Mouse (Mus musculus) central nervous system, embryonic 14 days (tissue): Measurements from ENCODE around the gene Foxred1. TPM values are rescaled to one million over a fixed set of nuclear protein-coding genes. Genes with fewer than 3 reads are reported as not detected.

ENCODE experiments used
- polyA plus RNA-seq: library from polyadenylated mRNA; depleted of rRNA; stranded (reverse); fragments of >200 nt; gene quantifications from 2 replicates; pipeline ENCODE4 v1.2.3, GENCODE M21; 2012; rRNA removed

Gene Foxred1
- 56.6 and 58.0 TPM in 2 replicates for polyA plus RNA-seq

DNA sequence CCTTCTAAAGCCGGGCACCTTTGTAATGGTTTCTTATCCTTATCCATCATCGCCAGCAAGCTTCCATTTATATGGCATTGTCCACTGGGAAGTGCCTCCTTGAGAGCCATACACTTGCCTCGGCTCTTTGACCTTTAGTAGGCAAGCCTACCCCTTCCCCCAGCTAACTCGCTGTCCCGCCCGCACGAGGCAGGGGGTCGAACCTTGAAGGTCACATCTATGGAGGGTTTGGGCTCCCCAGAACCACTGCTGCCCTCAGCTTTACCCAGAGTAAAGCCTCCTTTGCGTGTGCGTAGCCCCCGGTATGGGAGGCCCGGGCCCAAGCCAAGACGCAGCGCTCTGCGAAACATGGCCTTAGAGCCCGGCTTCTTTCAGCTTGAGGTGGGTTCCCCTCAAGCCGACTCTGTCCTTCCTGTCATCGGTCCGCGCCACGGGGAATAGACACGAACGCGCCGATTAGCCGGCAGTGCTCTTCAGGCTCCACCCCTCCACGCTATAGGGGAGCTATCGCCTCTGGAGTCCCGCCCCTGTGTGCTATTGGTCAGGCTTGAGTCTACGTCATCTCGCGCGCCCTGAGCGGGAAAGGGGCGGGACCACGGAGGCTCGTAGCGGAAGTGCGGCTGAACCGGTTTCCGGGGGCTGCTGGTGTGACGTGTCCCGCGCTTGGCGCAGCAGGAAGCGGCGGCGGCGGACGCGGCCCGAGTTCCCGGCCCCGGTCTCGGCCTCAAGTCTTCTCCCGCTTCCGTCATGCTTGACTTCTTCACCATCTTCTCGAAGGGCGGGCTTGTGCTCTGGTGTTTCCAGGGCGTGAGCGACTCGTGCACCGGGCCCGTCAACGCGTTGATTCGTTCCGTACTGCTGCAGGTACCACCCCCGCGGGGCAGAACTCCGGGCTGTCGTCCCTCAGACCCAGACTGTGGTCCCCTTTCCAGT is at the start of gene Foxred1:
TSS of gene Foxred1 (minus strand) at position 514 of the 933 bp plus-strand sequence.

DNA sequence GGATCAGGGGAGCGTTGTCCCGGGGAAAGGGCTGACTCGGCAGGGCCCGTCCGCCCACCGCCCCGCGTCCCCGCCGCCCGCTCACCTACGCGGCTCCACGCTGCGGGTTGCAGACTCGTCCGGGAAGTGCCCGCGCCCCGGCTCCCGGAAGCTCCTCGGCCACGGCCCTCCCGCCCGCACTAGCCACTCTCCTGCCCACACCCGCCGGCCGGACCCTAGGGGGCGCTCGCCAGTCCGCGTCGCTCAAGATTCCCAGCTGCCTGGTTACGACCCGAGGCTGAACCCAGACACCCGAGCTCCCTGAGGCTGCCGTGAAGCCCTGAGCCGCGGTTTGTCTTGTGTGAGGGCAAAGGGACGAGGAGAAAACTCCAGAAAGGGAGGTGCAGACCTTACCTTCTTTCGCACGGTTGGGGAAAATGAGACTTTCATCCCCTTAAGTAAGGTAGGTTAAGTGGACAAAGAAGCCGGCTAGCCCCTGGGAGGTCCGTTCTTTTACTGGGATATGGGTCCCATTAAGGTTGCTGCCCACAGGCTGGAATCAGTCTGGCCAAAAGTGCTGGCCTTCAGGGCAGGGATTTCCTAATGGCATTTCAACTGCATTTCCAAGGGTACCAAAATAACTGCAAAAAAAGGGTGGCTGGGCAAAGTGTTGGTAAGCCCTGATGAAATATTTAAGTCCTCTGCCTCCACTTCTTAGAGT is 10.9 kb downstream of the Foxred1 start, which contains the start of the genes Srpr and Tirap:
TSS of gene Srpr (plus strand) at position 404 of the 700 bp plus-strand sequence.
TSS of gene Tirap (minus strand) at position 520 of the 700 bp plus-strand sequence.

DNA sequence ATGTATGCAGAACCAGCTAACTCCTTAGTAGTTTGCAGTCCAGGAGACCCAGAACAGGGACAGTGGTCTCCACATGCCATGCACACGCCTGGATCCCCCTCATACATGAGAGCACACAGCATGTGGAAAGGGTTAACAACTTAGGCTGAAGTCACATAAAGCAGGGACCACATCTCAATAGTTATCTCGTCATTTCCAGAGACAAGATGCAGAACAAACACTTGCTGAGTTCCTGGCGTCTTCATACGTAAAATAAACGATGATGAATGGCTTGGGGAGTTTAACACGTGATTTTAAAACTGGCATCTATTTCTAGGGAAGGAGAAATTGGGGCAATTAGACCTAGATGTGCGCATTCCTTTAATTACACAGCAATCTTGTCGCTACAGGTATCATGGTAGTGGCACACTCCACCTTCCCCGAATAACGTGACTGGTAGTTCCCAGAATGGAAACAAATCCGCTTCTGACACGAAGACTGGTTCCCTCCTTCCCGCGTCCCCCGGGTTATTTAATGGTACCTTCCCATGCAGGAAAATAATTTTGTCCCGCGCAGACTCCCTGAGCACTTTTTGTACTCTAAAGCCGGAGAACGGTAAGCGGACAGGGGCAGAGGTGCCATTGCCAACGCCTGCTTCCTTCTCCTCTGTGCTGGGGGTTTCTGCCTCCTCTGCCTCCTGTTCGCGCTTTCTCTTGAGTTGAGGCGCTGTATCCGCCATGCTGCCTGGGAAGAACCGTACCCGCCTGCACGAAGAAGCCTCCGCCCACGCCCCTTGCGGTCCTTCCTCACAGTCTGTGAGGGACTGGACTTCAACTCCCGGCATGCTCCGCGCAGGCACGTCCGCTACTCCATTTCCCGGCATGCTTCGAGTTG is 35.4 kb downstream of the Foxred1 start, which contains the start of gene Dcps:
TSS of gene Dcps (minus strand) at position 811 of the 873 bp plus-strand sequence.

Other genes with a start within 250 kb of the Foxred1 start
- 3.9 and 7.1 TPM in 2 replicates for gene St3gal4, start 91.8 kb downstream of the Foxred1 start, polyA plus RNA-seq
- 64.6 and 70.0 TPM in 2 replicates for gene Dcps, start 35.0 kb downstream of the Foxred1 start, polyA plus RNA-seq
- 49.0 and 64.3 TPM in 2 replicates for gene Srpr, start 10.9 kb downstream of the Foxred1 start, polyA plus RNA-seq
- gene Tirap, start 10.8 kb downstream of the Foxred1 start, polyA plus RNA-seq = 4.0 and 5.1 TPM in 2 replicates
- 43.5 and 51.7 TPM in 2 replicates for gene Fam118b, start 56.8 kb upstream of the Foxred1 start, polyA plus RNA-seq
- 18.3 and 19.8 TPM in 2 replicates for gene Rpusd4, start 56.8 kb upstream of the Foxred1 start, polyA plus RNA-seq
- 31.8 and 35.3 TPM in 2 replicates for gene Cdon, start 210.1 kb upstream of the Foxred1 start, polyA plus RNA-seq